Mouse (Mus musculus) megakaryocyte, embryonic 14.5 days (primary cell): ENCODE data around the gene Chka.

Source experiments
- FLI1 ChIP-seq: IDR thresholded peaks from 2 replicates; pipeline ENCODE4 v1.6.1; 2012; ENCODE audit warnings: low read length, inconsistent platforms, mixed read lengths
- GATA1 ChIP-seq: IDR thresholded peaks from 3 replicates; pipeline ENCODE4 v1.6.1; 2012; ENCODE audit warnings: mixed read lengths, low read length, inconsistent platforms, borderline replicate concordance

DNA sequence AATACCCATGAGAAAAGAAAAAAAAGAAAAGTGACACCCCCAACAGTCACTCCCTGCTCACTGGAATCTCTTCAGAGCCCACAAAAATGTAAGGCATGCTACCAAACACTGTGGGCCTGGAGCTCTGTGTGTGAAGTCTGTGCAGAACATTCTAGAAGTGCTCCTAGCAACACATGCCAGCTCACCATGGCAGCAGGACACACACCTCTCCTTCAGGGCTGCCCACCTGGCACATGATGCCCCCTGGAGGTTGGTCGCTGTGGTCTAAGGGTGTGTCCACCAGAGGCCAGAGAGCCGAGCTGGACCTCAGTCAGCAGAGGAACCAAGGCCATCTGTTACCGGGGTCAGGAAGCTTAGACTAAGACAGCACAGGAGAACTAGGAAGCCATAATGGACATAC is 74.7 kb downstream of the Chka start:
- TF ChIP-seq GATA1 (no peak), FLI1 (no peak)
